Mouse (Mus musculus): ENCODE measurements around the gene Gm49711.
"Not testable (repeated sequence)": the region's sequence is repeated elsewhere in the genome, so short reads cannot be mapped to it uniquely, and the experiment has no call there.

Gm49711 gene

GRCm38 (mm10) chr16:92183477-92183876 lies 125.4 kb downstream of the Gm49711 start:
- no peak for DNase-seq (ENCODE audit: low spot score)

DNA sequence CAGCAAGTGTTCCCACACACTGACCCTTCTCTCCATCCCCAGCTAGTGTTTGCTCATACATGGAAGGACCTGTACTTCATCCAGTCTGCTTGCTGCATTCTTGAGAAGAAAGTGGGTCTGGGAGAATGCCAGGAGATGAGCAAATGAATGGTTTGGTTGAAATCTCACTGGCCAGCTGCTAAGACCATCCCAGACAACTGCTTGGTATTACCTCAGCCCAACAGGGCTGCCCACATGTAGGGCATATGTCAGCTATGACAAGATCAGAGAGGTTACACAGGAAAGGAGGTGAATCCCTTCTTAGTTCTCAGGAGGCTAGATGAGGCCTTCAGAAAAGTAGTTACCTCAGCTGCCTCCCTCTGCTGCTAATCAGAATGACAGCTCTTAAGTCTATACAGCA lies 132.5 kb downstream of the Gm49711 start:
- no peak for DNase-seq (ENCODE audit: low spot score)

DNA sequence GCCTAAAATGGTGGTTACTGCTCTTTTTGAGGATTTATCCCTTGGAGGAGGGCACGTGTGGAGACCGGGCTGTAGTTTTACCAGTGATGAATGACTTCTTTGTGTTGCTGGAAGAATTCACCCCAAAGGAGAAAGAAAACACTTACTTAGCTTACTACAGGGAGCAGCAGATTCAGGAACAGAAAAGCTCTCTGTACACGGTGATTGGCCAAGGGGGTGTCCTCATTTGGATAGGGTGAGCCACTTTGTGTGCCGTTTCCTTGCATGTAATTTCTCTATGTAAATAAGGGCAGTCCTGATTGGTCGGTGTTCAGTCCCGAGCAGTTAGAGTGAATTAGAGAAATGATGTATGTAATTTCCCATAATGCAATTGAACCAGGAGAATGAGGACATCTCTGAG lies 137.0 kb downstream of the Gm49711 start:
- DNase-seq (ENCODE audit: low spot score), result no peak

- no peak for DNase-seq (ENCODE audit: low spot score)
These were observed 138.7 kb downstream of the Gm49711 start for GRCm38 (mm10) chr16:92196741-92197331.

DNA sequence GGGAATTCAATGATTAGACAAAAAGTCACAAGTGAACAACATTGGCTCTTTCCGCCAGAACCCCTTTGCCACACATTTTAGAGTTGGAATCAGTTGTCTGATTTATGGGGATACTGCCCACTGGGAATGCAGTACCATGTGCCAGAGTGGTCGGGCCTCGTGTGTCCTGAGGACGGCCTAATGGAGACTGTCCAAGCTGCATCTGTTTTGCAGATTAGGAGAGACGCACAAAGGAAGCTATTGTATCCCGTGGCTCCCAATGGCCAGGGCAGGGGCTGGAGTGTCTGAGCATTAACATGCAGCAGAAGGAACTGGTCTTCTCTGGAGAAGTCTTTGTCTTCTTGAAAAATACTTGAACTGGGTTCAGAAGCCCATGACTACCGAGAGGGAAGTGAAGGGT lies 142.5 kb downstream of the Gm49711 start:
- no peak for DNase-seq (ENCODE audit: low spot score)

DNA sequence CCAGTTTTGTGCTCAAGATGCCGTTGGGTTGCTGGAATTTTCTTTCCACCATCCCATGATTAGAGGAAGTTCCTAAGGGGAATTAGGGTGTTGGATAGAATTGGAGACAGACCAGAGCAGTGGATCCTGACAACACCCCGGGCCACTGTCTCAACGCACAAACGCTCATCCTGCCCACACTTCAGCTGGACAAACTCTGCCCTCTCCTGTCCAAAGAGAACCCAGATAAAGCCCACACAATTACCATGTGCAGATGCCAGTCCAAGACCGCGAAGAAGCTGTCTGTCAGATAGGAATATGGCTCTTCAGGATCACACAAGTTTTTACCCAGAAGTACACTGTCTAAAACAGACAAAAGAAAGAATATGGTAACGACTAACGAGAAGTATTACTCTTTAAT lies 145.5 kb downstream of the Gm49711 start:
- no peak for DNase-seq (ENCODE audit: low spot score)

- no peak for DNase-seq (ENCODE audit: low spot score)
These were observed 151.2 kb downstream of the Gm49711 start for GRCm38 (mm10) chr16:92209291-92209781.

- not testable (repeated sequence) for DNase-seq (ENCODE audit: low spot score)
These were observed 152.2 kb downstream of the Gm49711 start for GRCm38 (mm10) chr16:92210316-92210715.

DNA sequence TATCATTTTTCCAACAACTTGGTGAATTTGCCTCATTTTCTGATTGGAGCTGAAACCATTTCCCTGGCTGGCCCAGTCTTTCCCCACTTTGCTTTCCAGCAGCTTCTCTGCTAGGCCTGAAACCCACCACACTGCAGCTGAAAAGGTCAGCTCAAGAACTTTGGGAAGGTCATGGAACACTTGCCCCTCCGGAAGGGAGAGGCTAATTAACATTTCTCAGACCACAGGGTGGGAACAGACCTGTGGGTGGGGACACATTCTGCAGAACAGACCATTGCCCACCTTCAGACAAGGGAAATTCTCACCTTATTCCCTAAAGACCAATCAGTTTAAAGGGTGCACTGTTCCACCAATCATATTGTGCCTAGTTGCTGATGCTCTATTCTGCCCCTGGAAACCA lies 155.8 kb downstream of the Gm49711 start:
- DNase-seq (ENCODE audit: low spot score), result not testable (repeated sequence)

DNA sequence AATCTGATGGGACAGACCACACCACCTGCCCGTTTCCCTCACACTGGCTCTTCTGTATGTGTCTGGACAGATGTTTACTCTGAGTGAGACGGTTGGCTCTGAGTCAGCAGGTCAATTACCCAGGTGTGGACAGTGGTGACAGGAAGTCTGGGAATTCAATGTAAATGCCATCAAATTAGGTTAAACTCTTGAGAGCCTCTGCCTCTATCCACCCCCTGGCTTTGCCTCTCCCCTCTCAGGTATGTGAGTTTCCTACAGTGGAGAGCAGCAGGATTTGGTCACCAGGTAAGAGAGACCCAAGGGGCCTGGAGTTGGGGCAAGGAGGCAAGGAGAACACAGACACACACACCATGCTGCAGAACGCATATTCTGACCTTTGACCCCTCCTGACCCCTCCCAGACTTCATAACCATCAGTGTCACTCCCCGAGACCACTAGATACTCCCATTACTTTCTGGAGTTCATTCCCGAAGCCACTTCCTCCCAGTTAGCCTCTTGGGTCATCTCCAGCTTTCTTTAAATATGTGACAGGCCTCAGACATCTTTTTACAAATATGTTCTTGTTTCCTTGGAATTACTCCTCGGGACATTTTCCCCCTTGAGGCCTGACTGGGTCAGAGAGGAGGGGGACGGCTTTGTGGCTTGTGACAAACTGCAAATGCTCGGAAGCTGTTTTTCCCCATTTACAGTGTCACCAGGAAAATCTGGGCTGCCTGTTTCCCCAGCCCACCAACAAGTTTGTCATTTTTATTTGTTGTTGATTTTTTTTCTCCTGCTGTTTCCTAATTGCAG lies 157.7 kb downstream of the Gm49711 start:
- DNase-seq (ENCODE audit: low spot score), result no peak

DNA sequence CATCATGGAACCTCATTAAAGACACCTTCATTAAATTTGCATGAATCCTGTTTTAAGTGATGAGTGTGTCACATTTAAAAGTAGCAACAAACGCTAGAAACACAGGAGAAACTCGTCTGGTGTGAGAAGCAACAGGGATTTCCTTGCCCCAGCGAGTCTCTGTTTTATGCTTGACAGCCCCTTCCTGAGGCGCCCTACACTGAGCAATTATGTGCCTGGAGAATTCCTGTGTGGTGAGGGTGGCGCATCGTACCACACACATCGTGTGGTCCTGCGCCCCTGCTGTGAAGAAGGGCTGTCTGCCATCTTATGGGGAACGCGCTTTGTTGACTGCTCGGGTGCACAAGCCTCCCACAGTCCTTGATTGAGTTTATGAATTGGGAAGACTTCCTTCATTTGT lies 162.6 kb downstream of the Gm49711 start:
- DNase-seq (ENCODE audit: low spot score), result no peak

DNA sequence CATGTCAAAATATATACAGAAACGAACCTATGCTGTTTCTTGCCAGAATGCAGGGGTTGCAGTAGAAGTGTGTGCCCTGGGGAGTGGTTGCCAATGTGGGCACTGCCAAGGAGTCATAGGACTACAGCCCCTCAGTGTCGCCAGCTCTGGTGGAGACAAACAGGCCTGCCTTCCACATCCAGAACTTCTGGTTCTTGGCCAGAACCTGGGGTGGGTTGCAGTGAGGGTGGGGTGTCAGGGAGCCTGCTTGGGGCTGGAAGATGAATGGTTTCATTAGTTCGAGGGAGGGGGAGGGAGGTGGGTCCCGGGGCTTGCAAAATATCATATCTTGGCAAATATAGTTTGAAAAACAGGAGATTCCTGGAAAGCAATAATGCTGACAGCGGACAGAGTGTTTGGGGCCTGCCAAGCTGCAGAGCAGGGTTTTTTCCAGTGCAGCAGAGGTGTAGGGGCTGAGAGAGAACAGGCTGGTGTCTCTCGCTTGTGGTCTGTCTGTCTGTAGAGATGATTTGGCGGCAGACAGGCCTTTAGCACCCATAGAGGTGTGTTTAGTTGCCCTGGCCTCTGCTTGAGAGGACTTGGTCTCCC lies 170.3 kb downstream of the Gm49711 start:
- no peak for DNase-seq (ENCODE audit: low spot score)

- DNase-seq (ENCODE audit: low spot score), result no peak
These were observed 172.4 kb downstream of the Gm49711 start for GRCm38 (mm10) chr16:92230476-92230931.

- no peak for DNase-seq (ENCODE audit: low spot score)
These were observed 176.4 kb downstream of the Gm49711 start for GRCm38 (mm10) chr16:92234530-92234929.

- DNase-seq (ENCODE audit: low spot score), result no peak
These were observed 177.1 kb downstream of the Gm49711 start for GRCm38 (mm10) chr16:92235222-92235621.
